Mouse (Mus musculus) MEL (cell line): ENCODE data around the gene Dock11. TPM values are rescaled to one million over a fixed set of nuclear protein-coding genes. Genes with fewer than 3 reads are reported as not detected.

Experiments
- DNase-seq: peaks from one replicate; pipeline ENCODE4 v3.0.0; 2011; ENCODE audit warnings: low read depth, low spot score
- H3K27ac ChIP-seq: 2 replicates; pipeline ENCODE4 v1.5.1; 2012; ENCODE audit warnings: low read depth, mild to moderate bottlenecking, control low read depth, low read length, moderate library complexity; ENCODE audit not compliant: control insufficient read depth
- H3K27me3 ChIP-seq, 2 experiments: fragments of 150-350 bp in 1 of 2; sonication (generic) in 1 of 2; 2 replicates each; pipeline ENCODE4 v1.6.1; 2012; ENCODE audit warnings: low read length in 2 of 2, mild to moderate bottlenecking in 2 of 2, improper control_type of control experiment in 1 of 2, moderate library complexity in 1 of 2; ENCODE audit not compliant: insufficient read depth in 2 of 2, control insufficient read depth in 1 of 2
- H3K36me3 ChIP-seq, 2 experiments: 2 replicates each; pipeline ENCODE4 v1.6.1; 2012 to 2014; ENCODE audit warnings: low read length in 2 of 2, improper control_type of control experiment in 1 of 2, inconsistent platforms in 1 of 2, mild to moderate bottlenecking in 1 of 2; ENCODE audit not compliant: insufficient read depth in 2 of 2, control insufficient read depth in 1 of 2
- H3K4me1 ChIP-seq, 2 experiments: fragments of 150-350 bp in 1 of 2; sonication (generic) in 1 of 2; 2 replicates each; pipeline ENCODE4 v1.6.1; 2012; ENCODE audit warnings: low read length in 2 of 2, improper control_type of control experiment in 1 of 2, mild to moderate bottlenecking in 1 of 2; ENCODE audit not compliant: insufficient read depth in 2 of 2, control insufficient read depth in 1 of 2
- H3K4me3 ChIP-seq, 2 experiments: fragments of 150-350 bp in 1 of 2; sonication (generic) in 1 of 2; 2 replicates each; pipeline ENCODE4 v1.5.1; 2012; ENCODE audit warnings: low read depth in 2 of 2, low read length in 2 of 2, mild to moderate bottlenecking in 2 of 2, moderate library complexity in 2 of 2, control low read depth in 1 of 2, improper control_type of control experiment in 1 of 2; ENCODE audit not compliant: control insufficient read depth in 1 of 2, insufficient read depth in 1 of 2
- H3K79me2 ChIP-seq: 2 replicates; pipeline ENCODE4 v1.6.1; 2012; ENCODE audit warnings: mild to moderate bottlenecking, low read length, moderate library complexity; ENCODE audit not compliant: control insufficient read depth, poor library complexity, insufficient read depth
- H3K9ac ChIP-seq: 2 replicates; pipeline ENCODE4 v1.6.1; 2012; ENCODE audit warnings: low read depth, mild to moderate bottlenecking, control low read depth, low read length, moderate library complexity; ENCODE audit not compliant: control insufficient read depth, poor library complexity, severe bottlenecking
- H3K9me3 ChIP-seq: fragments of 150-350 bp; sonication (generic); replicated peaks from 2 replicates; pipeline ENCODE4 v1.6.1; 2012; ENCODE audit warnings: mild to moderate bottlenecking, low read length, improper control_type of control experiment, moderate library complexity; ENCODE audit not compliant: insufficient read depth
- BHLHE40 ChIP-seq: IDR thresholded peaks from 2 replicates; pipeline ENCODE4 v1.6.1; 2012; ENCODE audit warnings: low read depth, mild to moderate bottlenecking, inconsistent platforms, low read length, improper control_type of control experiment, borderline replicate concordance
- CTCF ChIP-seq, 3 experiments: IDR thresholded peaks in 2 of 3; conservative IDR thresholded peaks in 1 of 3; 2 replicates each; pipeline ENCODE4 v1.5.1; 2011 to 2012; ENCODE audit warnings: low read length in 3 of 3, low read depth in 2 of 3, mild to moderate bottlenecking in 2 of 3, improper control_type of control experiment in 1 of 3, inconsistent platforms in 1 of 3, mixed read lengths in 1 of 3, moderate library complexity in 1 of 3; ENCODE audit not compliant: control insufficient read depth in 1 of 3, insufficient read depth in 1 of 3, poor library complexity in 1 of 3, severe bottlenecking in 1 of 3
- ELF1 ChIP-seq: IDR thresholded peaks from 2 replicates; pipeline ENCODE4 v1.6.1; 2014; ENCODE audit warnings: low read depth, mild to moderate bottlenecking, inconsistent platforms, low read length, improper control_type of control experiment, moderate library complexity
- EP300 ChIP-seq, 2 experiments: IDR thresholded peaks; 2 replicates each; pipeline ENCODE4 v1.6.1; 2011; ENCODE audit warnings: improper control_type of control experiment in 2 of 2, low read length in 2 of 2, low read depth in 1 of 2, mild to moderate bottlenecking in 1 of 2
- ETS1 ChIP-seq: IDR thresholded peaks from 2 replicates; pipeline ENCODE4 v1.6.1; 2012; ENCODE audit warnings: low read depth, mild to moderate bottlenecking, inconsistent platforms, low read length, improper control_type of control experiment, moderate library complexity
- GATA1 ChIP-seq: IDR thresholded peaks from 2 replicates; pipeline ENCODE4 v1.6.1; 2011; ENCODE audit warnings: low read depth, low read length, improper control_type of control experiment
- KAT2A ChIP-seq: conservative IDR thresholded peaks from 2 replicates; pipeline ENCODE4 v1.6.1; 2012; ENCODE audit warnings: low read depth, low read length, improper control_type of control experiment, inconsistent platforms
- MAFK ChIP-seq: IDR thresholded peaks from 2 replicates; pipeline ENCODE4 v1.6.1; 2011; ENCODE audit warnings: low read depth, mild to moderate bottlenecking, low read length, improper control_type of control experiment, borderline replicate concordance
- MAX ChIP-seq: IDR thresholded peaks from 2 replicates; pipeline ENCODE4 v1.6.1; 2011; ENCODE audit warnings: low read length, improper control_type of control experiment
- NELFE ChIP-seq: IDR thresholded peaks from 2 replicates; pipeline ENCODE4 v1.6.1; 2011; ENCODE audit warnings: low read depth, low read length, improper control_type of control experiment
- POLR2AphosphoS5 ChIP-seq: IDR thresholded peaks from 2 replicates; pipeline ENCODE4 v1.6.1; 2012; ENCODE audit warnings: low read depth, borderline replicate concordance, mild to moderate bottlenecking, inconsistent platforms, low read length, moderate library complexity, mixed read lengths
- RCOR1 ChIP-seq: IDR thresholded peaks from 2 replicates; pipeline ENCODE4 v1.6.1; 2012; ENCODE audit warnings: low read depth, mild to moderate bottlenecking, inconsistent platforms, low read length, improper control_type of control experiment
- SMC3 ChIP-seq: IDR thresholded peaks from 2 replicates; pipeline ENCODE4 v1.6.1; 2011; ENCODE audit warnings: low read depth, low read length, improper control_type of control experiment
- TCF12 ChIP-seq: IDR thresholded peaks from 2 replicates; pipeline ENCODE4 v1.6.1; 2014; ENCODE audit warnings: low read depth, mild to moderate bottlenecking, inconsistent platforms, low read length, improper control_type of control experiment, moderate library complexity
- UBTF ChIP-seq: IDR thresholded peaks from 2 replicates; pipeline ENCODE4 v1.6.1; 2012; ENCODE audit warnings: low read depth, mild to moderate bottlenecking, inconsistent platforms, low read length, improper control_type of control experiment, moderate library complexity, borderline replicate concordance; ENCODE audit not compliant: insufficient read depth
- USF1 ChIP-seq: IDR thresholded peaks from 2 replicates; pipeline ENCODE4 v1.6.1; 2014; ENCODE audit warnings: low read depth, mild to moderate bottlenecking, inconsistent platforms, low read length, improper control_type of control experiment, moderate library complexity
- USF2 ChIP-seq, 2 experiments: IDR thresholded peaks; 2 replicates each; pipeline ENCODE4 v1.6.1; 2011 to 2012; ENCODE audit warnings: improper control_type of control experiment in 2 of 2, low read length in 2 of 2, borderline replicate concordance in 1 of 2, inconsistent platforms in 1 of 2, low read depth in 1 of 2, mild to moderate bottlenecking in 1 of 2; ENCODE audit not compliant: insufficient read depth in 1 of 2
- ZC3H11A ChIP-seq: IDR thresholded peaks from 2 replicates; pipeline ENCODE4 v1.6.1; 2012; ENCODE audit warnings: low read depth, mild to moderate bottlenecking, inconsistent platforms, low read length, improper control_type of control experiment
- ZKSCAN1 ChIP-seq: IDR thresholded peaks from 2 replicates; pipeline ENCODE4 v1.6.1; 2012; ENCODE audit warnings: low read depth, mild to moderate bottlenecking, inconsistent platforms, low read length, improper control_type of control experiment, moderate library complexity
- ZNF384 ChIP-seq: IDR thresholded peaks from 2 replicates; pipeline ENCODE4 v1.6.1; 2012; ENCODE audit warnings: low read depth, mild to moderate bottlenecking, inconsistent platforms, low read length, improper control_type of control experiment
- polyA plus RNA-seq, 2 experiments: library from polyadenylated mRNA; stranded (reverse) in 1 of 2; unstranded in 1 of 2; fragments of >175 nt in 1 of 2; fragments of >200 nt in 1 of 2; gene quantifications; 2 replicates each; pipeline versions ENCODE4 v1.2.1 to v1.2.4; 2012; ENCODE audit warnings: low replicate concordance in 2 of 2, low read depth in 1 of 2; ENCODE audit not compliant: insufficient read length in 2 of 2, insufficient read depth in 1 of 2, missing spikeins in 1 of 2
- total RNA-seq: library from RNA; depleted of rRNA; stranded (reverse); fragments of 300-350 nt; gene quantifications from 2 replicates; pipeline ENCODE4 v1.2.3, GENCODE M21; 2012

The Dock11 gene
- total and polyA plus RNA-seq, 3 experiments = 8.8 to 9.1 TPM; not detected in 1

DNA sequence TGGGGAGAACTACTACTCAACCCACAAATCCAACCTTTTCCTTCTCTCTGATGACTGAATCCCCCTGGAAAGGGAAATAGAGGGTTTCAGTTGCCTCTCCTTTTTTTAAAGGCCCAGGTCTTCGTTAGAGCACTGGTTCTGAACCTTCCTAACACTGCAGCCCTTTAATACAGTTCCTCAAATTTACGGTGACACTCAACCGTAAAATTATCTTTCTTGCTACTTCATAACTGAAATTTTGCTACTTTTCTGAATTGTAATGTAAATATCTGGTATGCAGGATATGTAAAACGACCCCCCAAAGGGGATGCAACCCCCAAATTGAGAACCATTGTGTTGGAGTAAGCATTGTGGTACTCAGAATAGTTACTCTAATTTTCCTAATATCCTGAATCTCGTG, 49.5 kb downstream of the Dock11 start (continued):
- no peak for TF ChIP-seq SMC3

- peaks cover 0 to 24% of the 10 kb centered on the region in 2 experiments; a peak in 2 of 4 replicates for H3K36me3 ChIP-seq
- no peaks in the 10 kb centered on the region for H3K27me3 ChIP-seq
- no peak overlapping the region for H3K4me3 ChIP-seq
- peak; percentile 51 for DNase-seq
- no peak overlapping the region for H3K9ac ChIP-seq
- no peaks in the 10 kb centered on the region for H3K79me2 ChIP-seq
- H3K9me3 ChIP-seq = no peaks in the 10 kb centered on the region
- peaks cover 0 to 17% of the 10 kb centered on the region in 2 experiments; a peak in 3 of 4 replicates for H3K4me1 ChIP-seq
- no peak overlapping the region for H3K27ac ChIP-seq
- TF ChIP-seq MAFK (peak; percentile 80), TCF12 (peak; percentile 34; the same call in 1 of the 2 replicates), ETS1 (peak; percentile 91), MAX (no peak), EP300 (IDR thresholded peaks at IDR 0.05; ENCODE audit: low read depth in 1 of 2, low read length in 2 of 2) (peak; percentile 49 to 64; a peak in 3 of 4 replicates), USF2 (IDR thresholded peaks at IDR 0.05; ENCODE audit: borderline replicate concordance in 1 of 2, insufficient read depth in 1 of 2, low read depth in 1 of 2, low read length in 2 of 2) (no peak), RCOR1 (0 out of 2 replicates have a peak, but pooled peaks have one; percentile 15), GATA1 (peak; percentile 74), ZKSCAN1 (peak; percentile 37; the same call in 1 of the 2 replicates), ZC3H11A (no peak)
- TF ChIP-seq, all 39 proteins: peak for 7
These were observed 57.8 kb downstream of the Dock11 start for GRCm38 (mm10) chrX:35946394-35946793.

GRCm38 (mm10) chrX:35950135-35950534, 61.5 kb downstream of the Dock11 start:
- DNase-seq = no peak
- H3K27ac ChIP-seq = no peak overlapping the region
- H3K4me3 ChIP-seq = no peak overlapping the region
- peaks cover 0 to 29% of the 10 kb centered on the region in 2 experiments; a peak in 2 of 4 replicates for H3K36me3 ChIP-seq
- no peaks in the 10 kb centered on the region for H3K9me3 ChIP-seq
- H3K4me1 ChIP-seq = peaks cover 2 to 17% of the 10 kb centered on the region in 2 experiments; a peak in 1 of 4 replicates
- TF ChIP-seq KAT2A (no peak), USF1 (no peak), ZC3H11A (no peak), RCOR1 (no peak), POLR2AphosphoS5 (no peak), NELFE (no peak), CTCF (IDR thresholded peaks at IDR 0.05 in 2 of 3, conservative IDR thresholded peaks at IDR 0.05 in 1 of 3; ENCODE audit: control insufficient read depth in 1 of 3, insufficient read depth in 1 of 3, low read depth in 2 of 3, low read length in 3 of 3, poor library complexity in 1 of 3, severe bottlenecking in 1 of 3) (no peak), EP300 (IDR thresholded peaks at IDR 0.05; ENCODE audit: low read depth in 1 of 2, low read length in 2 of 2) (no peak), BHLHE40 (no peak), ZNF384 (no peak), UBTF (no peak), ELF1 (no peak), MAX (no peak), GATA1 (no peak)
- TF ChIP-seq, all 39 proteins: peak for 0
- Histone ChIP-seq H3K27me3 (no peaks in the 10 kb centered on the region), H3K79me2 (no peaks in the 10 kb centered on the region), H3K9ac (no peak overlapping the region)
